Mouse (Mus musculus): Measurements from ENCODE around the gene Olfr1311. TPM values are rescaled to one million over a fixed set of nuclear protein-coding genes. Genes with fewer than 3 reads are reported as not detected.

Olfr1311 gene
- polyA plus RNA-seq (2012; rRNA removed): not detected in 2 replicates

GRCm38 (mm10) chr2:112024312-112024711 lies at the start of gene Olfr1311:
TSS of gene Olfr1311 (minus strand) at chr2:112024412.

GRCm38 (mm10) chr2:112050138-112050537 lies 25.9 kb upstream of the Olfr1311 start, which contains the start of gene Olfr1312:
TSS of gene Olfr1312 (minus strand) at chr2:112050238.

GRCm38 (mm10) chr2:112012608-112013007 lies 11.6 kb downstream of the Olfr1311 start, which contains the start of gene Olfr1310:
TSS of gene Olfr1310 (minus strand) at chr2:112012708.

GRCm38 (mm10) chr2:111990181-111990580 lies 34.0 kb downstream of the Olfr1311 start, which contains the start of gene Olfr1309:
TSS of gene Olfr1309 (minus strand) at chr2:111990281.

Other genes starting within 250 kb of the Olfr1311 start
- gene Olfr1302, start 247.0 kb downstream of the Olfr1311 start, polyA plus RNA-seq (2012; rRNA removed): not detected in 2 replicates
- not detected in 2 replicates for gene Olfr1303, start 204.1 kb downstream of the Olfr1311 start, polyA plus RNA-seq (2012; rRNA removed)
- not detected in 2 replicates for gene Olfr1305, start 147.3 kb downstream of the Olfr1311 start, polyA plus RNA-seq (2012; rRNA removed)
- gene Olfr1306, start 108.1 kb downstream of the Olfr1311 start, polyA plus RNA-seq (2012; rRNA removed): not detected in 2 replicates
- gene Olfr1307, start 75.0 kb downstream of the Olfr1311 start, polyA plus RNA-seq (2012; rRNA removed): under 0.01 TPM in 1 of 2 replicates, not detected in the other
- not detected in 2 replicates for gene Olfr1308, start 59.5 kb downstream of the Olfr1311 start, polyA plus RNA-seq (2012; rRNA removed)
- not detected in 2 replicates for gene Olfr1309, start 34.1 kb downstream of the Olfr1311 start, polyA plus RNA-seq (2012; rRNA removed)
- not detected in 2 replicates for gene Olfr1310, start 11.7 kb downstream of the Olfr1311 start, polyA plus RNA-seq (2012; rRNA removed)
- gene Olfr1312, start 25.8 kb upstream of the Olfr1311 start, polyA plus RNA-seq (2012; rRNA removed): not detected in 2 replicates
- gene Olfr1313, start 53.4 kb upstream of the Olfr1311 start, polyA plus RNA-seq (2012; rRNA removed): not detected in 2 replicates
- gene Olfr1314, start 72.4 kb upstream of the Olfr1311 start, polyA plus RNA-seq (2012; rRNA removed): not detected in 2 replicates
- not detected in 2 replicates for gene Olfr1315-ps1, start 91.0 kb upstream of the Olfr1311 start, polyA plus RNA-seq (2012; rRNA removed)
- not detected in 2 replicates for gene Olfr1316, start 110.6 kb upstream of the Olfr1311 start, polyA plus RNA-seq (2012; rRNA removed)
- gene Olfr1317, start 115.9 kb upstream of the Olfr1311 start, polyA plus RNA-seq (2012; rRNA removed): not detected in 2 replicates
- gene Olfr1318, start 129.8 kb upstream of the Olfr1311 start, polyA plus RNA-seq (2012; rRNA removed): not detected in 2 replicates
- gene Lpcat4, start 215.1 kb upstream of the Olfr1311 start, polyA plus RNA-seq (2012; rRNA removed): 30.2 and 30.4 TPM in 2 replicates
- not detected in 2 replicates for gene Nutm1, start 234.9 kb upstream of the Olfr1311 start, polyA plus RNA-seq (2012; rRNA removed)
- 48.0 and 121 TPM in 2 replicates for gene Nop10, start 237.5 kb upstream of the Olfr1311 start, polyA plus RNA-seq (2012; rRNA removed)
- gene Slc12a6, start 241.4 kb upstream of the Olfr1311 start, polyA plus RNA-seq (2012; rRNA removed): 26.2 and 33.4 TPM in 2 replicates
- gene Gm21985, start 241.9 kb upstream of the Olfr1311 start, polyA plus RNA-seq (2012; rRNA removed): 0.04 TPM in 1 of 2 replicates, not detected in the other